8 mouse cellular contexts compared by ENCODE assay signal in the genomic region with DNA sequence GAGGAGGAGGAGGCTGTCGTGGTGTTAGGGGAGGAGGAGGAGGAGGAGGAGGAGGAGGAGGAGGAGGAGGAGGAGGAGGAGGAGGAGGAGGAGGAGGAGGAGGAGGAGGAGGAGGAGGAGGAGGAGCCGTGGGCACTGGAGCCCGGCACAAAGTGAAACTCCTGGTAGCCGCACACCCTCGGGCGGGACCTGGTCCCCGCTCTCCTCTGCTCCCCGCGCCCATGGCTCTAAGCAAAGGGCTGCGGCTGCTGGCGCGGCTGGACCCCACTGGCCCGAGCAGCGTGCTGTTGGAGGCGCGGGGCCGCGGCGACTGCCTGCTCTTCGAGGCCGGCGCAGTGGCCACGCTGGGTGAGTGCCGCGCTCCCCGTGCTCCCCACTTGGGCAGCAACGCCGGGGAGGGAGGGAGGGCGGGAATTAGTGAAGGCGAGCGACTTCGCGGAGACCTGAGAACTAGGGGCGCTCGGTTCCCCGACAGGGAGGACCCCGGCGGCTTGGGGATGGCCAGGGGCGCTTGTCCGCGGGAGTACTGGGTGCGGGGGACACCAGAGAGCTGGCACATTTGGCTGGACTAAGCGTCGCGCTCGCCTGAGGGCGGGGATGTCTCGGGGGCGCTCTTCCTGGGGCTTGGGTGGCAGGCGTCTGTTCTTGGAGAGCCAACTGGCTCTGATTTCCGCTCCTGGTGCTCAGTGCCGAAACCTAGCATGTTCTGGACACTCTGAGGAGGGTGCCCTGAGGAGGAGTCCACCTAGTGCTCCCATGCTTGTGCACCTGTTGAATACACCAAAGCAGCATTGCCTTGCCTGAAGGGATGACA. TPM values are rescaled to one million over a fixed set of nuclear protein-coding genes. Genes with fewer than 3 reads are reported as not detected.
DNase-seq lines count a peak whose midpoint lies in the region; ATAC-seq lines count a peak whose summit lies in the region.

A gene (plus strand): TSS at position 51 of the 814 bp plus-strand sequence.

- peak; percentile 80 for ATAC-seq in embryonic facial prominence, embryonic 14.5 days (ENCODE audit: low read depth)
- ATAC-seq in heart, embryonic 14.5 days (ENCODE audit: insufficient number of reproducible peaks, insufficient read depth, low FRiP score, low read depth), result peak; percentile 72
- peak; percentile 71 for ATAC-seq in liver, embryonic 15.5 days (ENCODE audit: insufficient read depth)
- ATAC-seq in neural tube, embryonic 11.5 days (ENCODE audit: insufficient read depth, low FRiP score, low TSS enrichment), result peak; percentile 73; the same call in 1 of the 2 replicates

- no peaks in the 10 kb centered on the region for H3K9me3 ChIP-seq in embryonic facial prominence, embryonic 14.5 days (ENCODE audit: control insufficient read depth, low read length)
- H3K9me3 ChIP-seq in heart, embryonic 14.5 days (ENCODE audit: control insufficient read depth, low read length), result no peaks in the 10 kb centered on the region
- H3K9me3 ChIP-seq in liver, embryonic 15.5 days (replicated peaks), result no peaks in the 10 kb centered on the region
- H3K9me3 ChIP-seq in neural tube, embryonic 11.5 days (ENCODE audit: control insufficient read depth, low read length), result no peaks in the 10 kb centered on the region

- H3K4me3 ChIP-seq in embryonic facial prominence, embryonic 14.5 days (ENCODE audit: low read depth, low read length), result peak within 1 kb of the TSS; percentile 68
- peak within 1 kb of the TSS; percentile 74 to 79 for H3K4me3 ChIP-seq in heart, embryonic 14.5 days (ENCODE audit: control insufficient read depth in 1 of 2, insufficient read depth in 1 of 2, low read depth in 1 of 2, low read length in 2 of 2)
- H3K4me3 ChIP-seq in liver, embryonic 15.5 days (replicated peaks), result peak within 1 kb of the TSS; percentile 68
- H3K4me3 ChIP-seq in neural tube, embryonic 11.5 days (ENCODE audit: low read depth, low read length), result peak within 1 kb of the TSS; percentile 46

- peak; percentile 75 for DNase-seq in CD4-positive helper T cell, adult 2 months (ENCODE audit: low read depth, low spot score)
- DNase-seq in adrenal gland, adult 8-10 months, result no peak
- DNase-seq in embryonic facial prominence, embryonic 14.5 days (ENCODE audit: low spot score), result peak; percentile 67
- peak; percentile 79 for DNase-seq in kidney, postnatal 10 days
- DNase-seq in neural tube, embryonic 11.5 days (ENCODE audit: low spot score), result peak; percentile 66
- peak; percentile 49 for DNase-seq in thymus, postnatal 14 days

- 0 out of 2 replicates have a peak, but pooled peaks cover 3% of the 10 kb centered on the region for H3K4me1 ChIP-seq in embryonic facial prominence, embryonic 14.5 days (ENCODE audit: control insufficient read depth, insufficient read depth, low read length)
- peaks cover 0 to 18% of the 10 kb centered on the region in 2 experiments for H3K4me1 ChIP-seq in heart, embryonic 14.5 days (ENCODE audit: control insufficient read depth in 2 of 2, insufficient read depth in 2 of 2, low read length in 2 of 2)
- H3K4me1 ChIP-seq in liver, embryonic 15.5 days (replicated peaks), result peaks cover 10% of the 10 kb centered on the region; the same call in 1 of the 2 replicates
- no peaks in the 10 kb centered on the region for H3K4me1 ChIP-seq in neural tube, embryonic 11.5 days (ENCODE audit: control insufficient read depth, insufficient read depth, low read length)

- H3K27ac ChIP-seq in embryonic facial prominence, embryonic 14.5 days (replicated peaks; ENCODE audit: low read depth, low read length), result no peak within 1 kb of the TSS
- peak within 1 kb of the TSS in 1 of 2 experiments; percentile 61; a peak in 3 of 4 replicates for H3K27ac ChIP-seq in heart, embryonic 14.5 days (replicated peaks in 1 of 2; ENCODE audit: control insufficient read depth in 1 of 2, insufficient read depth in 1 of 2, low read depth in 2 of 2, low read length in 2 of 2)
- peak within 1 kb of the TSS; percentile 48; the same call in 1 of the 2 replicates for H3K27ac ChIP-seq in liver, embryonic 15.5 days (replicated peaks)
- H3K27ac ChIP-seq in neural tube, embryonic 11.5 days (ENCODE audit: low read depth, low read length), result no peak within 1 kb of the TSS

- 1% methylated on average over 18 of the region's 52 CpGs for WGBS in embryonic facial prominence, embryonic 14.5 days
- WGBS in heart, embryonic 14.5 days, result 1% methylated on average over 51 of the region's 52 CpGs
- 2% methylated on average over 51 of the region's 52 CpGs for WGBS in liver, embryonic 15.5 days (ENCODE audit: insufficient replicate concordance)
- WGBS in neural tube, embryonic 11.5 days, result 3% methylated on average over 33 of the region's 52 CpGs

- no peaks in the 10 kb centered on the region for H3K36me3 ChIP-seq in embryonic facial prominence, embryonic 14.5 days (ENCODE audit: control insufficient read depth, insufficient read depth, low read length)
- no peaks in the 10 kb centered on the region for H3K36me3 ChIP-seq in heart, embryonic 14.5 days (ENCODE audit: control insufficient read depth, insufficient read depth, low read length)
- no peaks in the 10 kb centered on the region for H3K36me3 ChIP-seq in liver, embryonic 15.5 days (replicated peaks)
- no peaks in the 10 kb centered on the region for H3K36me3 ChIP-seq in neural tube, embryonic 11.5 days (ENCODE audit: control insufficient read depth, insufficient read depth, low read length)

- peak within 1 kb of the TSS; percentile 66 for H3K9ac ChIP-seq in embryonic facial prominence, embryonic 14.5 days (ENCODE audit: low read depth, low read length)
- peak within 1 kb of the TSS; percentile 91 for H3K9ac ChIP-seq in heart, embryonic 14.5 days (ENCODE audit: low read length)
- peak within 1 kb of the TSS; percentile 52; the same call in 1 of the 2 replicates for H3K9ac ChIP-seq in liver, embryonic 15.5 days
- H3K9ac ChIP-seq in neural tube, embryonic 11.5 days (ENCODE audit: low read length), result peak within 1 kb of the TSS; percentile 55

- H3K27me3 ChIP-seq in embryonic facial prominence, embryonic 14.5 days (replicated peaks; ENCODE audit: control insufficient read depth, insufficient read depth, low read length), result no peaks in the 10 kb centered on the region
- no peaks in the 10 kb centered on the region; the same call in 1 of the 2 replicates for H3K27me3 ChIP-seq in heart, embryonic 14.5 days (ENCODE audit: control insufficient read depth, insufficient read depth, low read length)
- H3K27me3 ChIP-seq in liver, embryonic 15.5 days, result peaks cover 37% of the 10 kb centered on the region
- peaks cover 8% of the 10 kb centered on the region for H3K27me3 ChIP-seq in neural tube, embryonic 11.5 days (ENCODE audit: control insufficient read depth, insufficient read depth, low read length)

- H3K4me2 ChIP-seq in embryonic facial prominence, embryonic 14.5 days (ENCODE audit: low read depth, low read length), result peak within 1 kb of the TSS; percentile 67
- H3K4me2 ChIP-seq in heart, embryonic 14.5 days (ENCODE audit: low read length), result peak within 1 kb of the TSS; percentile 91
- peak within 1 kb of the TSS; percentile 72 for H3K4me2 ChIP-seq in liver, embryonic 15.5 days
- H3K4me2 ChIP-seq in neural tube, embryonic 11.5 days (ENCODE audit: low read depth), result peak within 1 kb of the TSS; percentile 73

RNA-seq across cellular contexts. Expression of the gene that starts here (rescaled TPM):
- 10 to 100 TPM in 3 of 4 experiments, 1 to 10 TPM in 1; 9.7 to 37.0 (median 23.9) TPM for total RNA-seq in adrenal gland, adult 8-10 months (2022)
- polyA plus RNA-seq in embryonic facial prominence, embryonic 14.5 days (2014; fragmentation: Nextera tagmentation; extraction: Ambion mirVana), result 4.3 and 4.7 TPM in 2 replicates
- 4.3 and 4.7 TPM in 2 replicates for polyA plus RNA-seq in heart, embryonic 14.5 days (2014; fragmentation: Nextera tagmentation; extraction: Ambion mirVana)
- 2.4 and 2.6 TPM in 2 replicates for polyA plus RNA-seq in liver, embryonic 15.5 days (2015; fragmentation: Nextera tagmentation; extraction: Ambion mirVana)
- polyA plus RNA-seq in neural tube, embryonic 11.5 days (2014; fragmentation: Nextera tagmentation; extraction: Ambion mirVana), result 1.8 and 2.3 TPM in 2 replicates
